Mouse (Mus musculus): Measurements from ENCODE around the gene Dok5. TPM values are rescaled to one million over a fixed set of nuclear protein-coding genes. Genes with fewer than 3 reads are reported as not detected.

Dok5 gene
- total and polyA plus RNA-seq, 2 experiments from 2014 or later: 29.7 to 38.0 TPM

DNA sequence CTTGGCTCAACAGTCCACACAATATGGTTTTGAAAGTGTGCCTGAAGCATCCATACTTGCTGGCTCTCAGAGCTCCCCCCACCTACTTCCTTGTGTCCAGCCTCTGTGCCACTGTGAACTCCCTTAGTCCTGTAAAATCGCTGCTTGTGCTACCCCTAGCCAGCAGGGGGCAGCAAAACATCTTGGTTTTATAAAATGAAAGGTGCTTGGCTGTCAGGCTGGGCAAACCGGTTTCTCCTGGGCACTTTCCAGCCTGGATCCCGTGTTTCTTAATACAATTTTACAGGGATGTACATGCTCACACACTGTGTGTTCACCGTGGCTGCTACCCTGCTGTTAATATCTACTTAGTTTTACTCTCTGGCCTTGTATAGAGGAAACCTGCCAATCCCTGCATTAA is 145.9 kb downstream of the Dok5 start:
- no peaks in the 10 kb centered on the region for H3K9me3 ChIP-seq (ENCODE audit: low read length)
- no peak overlapping the region for H3K27ac ChIP-seq
- peak; percentile 77 for ATAC-seq

DNA sequence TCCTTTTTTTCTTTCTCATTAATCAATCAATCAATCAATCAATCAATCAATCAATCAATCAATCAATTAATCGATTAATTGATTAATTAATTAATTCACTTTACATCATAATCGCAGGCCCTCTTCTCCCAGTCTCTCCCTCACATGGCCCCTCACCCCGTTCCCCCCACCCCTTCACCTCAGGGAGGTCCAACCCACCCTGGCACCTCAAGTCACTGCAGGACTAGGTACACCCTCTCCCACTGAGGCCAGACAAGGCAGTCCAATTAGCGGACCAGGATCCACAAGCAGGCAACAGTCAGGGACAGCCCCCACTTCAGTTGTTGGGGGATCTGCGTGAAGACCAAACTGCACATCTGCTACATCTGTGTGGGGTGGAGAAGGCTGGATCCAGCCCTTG is 146.3 kb downstream of the Dok5 start:
- Histone ChIP-seq H3K4me1 (ENCODE audit: insufficient read depth, low read length) (no peaks in the 10 kb centered on the region), H3K4me2 (ENCODE audit: low read depth, low read length) (no peak overlapping the region), H3K9me3 (ENCODE audit: low read length) (no peaks in the 10 kb centered on the region), H3K4me3 (ENCODE audit: low read length) (no peak overlapping the region), H3K9ac (replicated peaks; ENCODE audit: low read length) (no peak overlapping the region), H3K27ac (no peak overlapping the region), H3K36me3 (ENCODE audit: insufficient read depth, low read length) (no peaks in the 10 kb centered on the region), H3K27me3 (ENCODE audit: insufficient read depth, low read length) (0 out of 2 replicates have a peak, but pooled peaks cover 5% of the 10 kb centered on the region)
- 67% methylated on average over 5 of the region's 5 CpGs for WGBS
- no peak for DNase-seq (ENCODE audit: low spot score)
- no peak for TF ChIP-seq CTCF (IDR thresholded peaks at IDR 0.05; ENCODE audit: low read depth)
- ATAC-seq: 0 out of 2 replicates have a peak, but pooled peaks have one; percentile 30

More for the DNA sequence above, 145.9 kb downstream of the Dok5 start:
- 0 out of 2 replicates have a peak, but pooled peaks cover 5% of the 10 kb centered on the region for H3K27me3 ChIP-seq (ENCODE audit: insufficient read depth, low read length)
- no peak overlapping the region for H3K9ac ChIP-seq (replicated peaks; ENCODE audit: low read length)
- H3K4me1 ChIP-seq (ENCODE audit: insufficient read depth, low read length): no peaks in the 10 kb centered on the region
- H3K4me2 ChIP-seq (ENCODE audit: low read depth, low read length): no peak overlapping the region
- DNase-seq (ENCODE audit: low spot score): peak; percentile 96
- no peaks in the 10 kb centered on the region for H3K36me3 ChIP-seq (ENCODE audit: insufficient read depth, low read length)
- no peak overlapping the region for H3K4me3 ChIP-seq (ENCODE audit: low read length)
- under 1% methylated on average over 4 of the region's 4 CpGs for WGBS
- peak; percentile 92 for TF ChIP-seq CTCF (IDR thresholded peaks at IDR 0.05; ENCODE audit: low read depth)

DNA sequence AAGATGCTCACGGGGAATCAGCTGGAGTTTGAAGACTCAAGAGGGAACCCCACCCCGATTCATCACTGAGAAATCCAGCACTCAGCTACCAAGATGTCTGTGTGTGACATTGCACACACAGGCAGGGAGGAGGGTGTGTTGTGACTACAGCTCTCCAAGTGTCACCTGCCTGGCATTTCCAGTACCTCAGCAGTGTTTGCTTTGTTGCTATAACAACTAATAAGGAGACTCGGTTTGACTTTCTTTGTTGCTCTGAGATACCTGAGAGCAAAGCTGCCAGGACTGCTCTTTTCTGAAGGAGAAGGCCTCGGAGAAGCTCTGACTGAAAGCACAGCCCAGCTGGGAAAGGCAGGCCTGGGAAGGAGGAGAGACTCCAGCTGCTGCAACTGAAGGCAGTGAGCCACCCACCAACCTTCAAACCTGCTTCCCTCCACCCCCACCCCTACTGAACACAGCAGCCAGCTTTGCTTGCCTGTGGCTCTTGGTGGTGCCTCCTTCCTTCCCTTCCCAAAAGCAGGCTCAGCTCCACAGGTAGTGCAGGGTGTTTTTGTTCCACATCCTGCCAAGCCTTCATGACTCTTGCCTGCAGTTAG is 152.7 kb downstream of the Dok5 start:
- no peak for TF ChIP-seq CTCF (IDR thresholded peaks at IDR 0.05; ENCODE audit: low read depth)
- Histone ChIP-seq H3K4me1 (ENCODE audit: insufficient read depth, low read length) (no peaks in the 10 kb centered on the region), H3K4me2 (ENCODE audit: low read depth, low read length) (no peak overlapping the region), H3K9ac (replicated peaks; ENCODE audit: low read length) (no peak overlapping the region), H3K27ac (no peak overlapping the region), H3K36me3 (ENCODE audit: insufficient read depth, low read length) (no peaks in the 10 kb centered on the region), H3K4me3 (ENCODE audit: low read length) (no peak overlapping the region), H3K27me3 (ENCODE audit: insufficient read depth, low read length) (no peaks in the 10 kb centered on the region), H3K9me3 (ENCODE audit: low read length) (no peaks in the 10 kb centered on the region)
- DNase-seq (ENCODE audit: low spot score) (no peak), ATAC-seq (no peak)
- 65% methylated on average over 4 of the region's 4 CpGs for WGBS

DNA sequence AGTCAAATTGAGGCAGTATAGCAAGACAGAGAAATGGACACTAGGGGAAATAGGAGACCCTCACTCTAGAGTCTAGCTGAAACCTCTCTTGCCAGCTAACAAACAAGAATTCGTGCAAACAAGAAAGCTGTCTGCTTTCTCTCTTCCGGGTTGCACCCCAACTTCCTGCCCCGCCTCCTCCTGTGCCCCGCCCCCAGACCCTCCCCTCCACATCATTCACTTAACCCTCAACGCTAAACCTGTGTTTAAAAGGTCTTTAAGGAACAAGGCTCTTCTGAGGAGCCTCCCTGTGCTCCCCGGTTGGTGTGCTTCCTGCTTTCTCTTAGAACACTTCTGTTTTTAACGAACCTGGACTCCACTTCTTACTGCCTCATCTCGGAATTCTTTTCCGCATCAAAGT is 156.4 kb downstream of the Dok5 start:
- no peak overlapping the region for H3K4me3 ChIP-seq (ENCODE audit: low read length)
- WGBS: 69% methylated on average over 9 of the region's 9 CpGs
- no peaks in the 10 kb centered on the region for H3K9me3 ChIP-seq (ENCODE audit: low read length)
- TF ChIP-seq CTCF (IDR thresholded peaks at IDR 0.05; ENCODE audit: low read depth): no peak
- no peaks in the 10 kb centered on the region for H3K27me3 ChIP-seq (ENCODE audit: insufficient read depth, low read length)
- DNase-seq (ENCODE audit: low spot score): no peak
- no peak overlapping the region for H3K4me2 ChIP-seq (ENCODE audit: low read depth, low read length)
- no peaks in the 10 kb centered on the region for H3K36me3 ChIP-seq (ENCODE audit: insufficient read depth, low read length)
- H3K9ac ChIP-seq (replicated peaks; ENCODE audit: low read length): no peak overlapping the region
- H3K4me1 ChIP-seq (ENCODE audit: insufficient read depth, low read length): no peaks in the 10 kb centered on the region
- no peak overlapping the region for H3K27ac ChIP-seq
- ATAC-seq: no peak

DNA sequence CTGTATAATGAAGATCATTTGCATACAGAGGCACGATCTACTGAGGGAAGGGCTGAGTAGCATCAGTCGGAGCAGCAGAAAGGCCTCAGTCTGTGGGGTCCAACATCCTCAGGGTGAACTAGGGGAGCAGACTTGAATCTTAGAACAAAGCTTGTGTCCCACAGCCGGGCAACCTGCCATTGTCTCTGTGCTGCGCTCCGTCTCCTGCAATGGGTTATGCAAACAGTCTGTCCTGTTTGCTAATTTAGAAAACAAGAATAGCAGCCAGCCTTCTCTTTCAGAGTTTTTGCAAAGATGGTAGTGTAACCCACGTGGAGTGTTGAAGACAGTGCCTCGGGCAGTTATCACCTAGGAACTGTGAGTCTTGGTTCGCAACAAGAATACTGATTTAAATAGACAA is 163.5 kb downstream of the Dok5 start:
- no peak overlapping the region for H3K9ac ChIP-seq (replicated peaks; ENCODE audit: low read length)
- ATAC-seq (no peak), DNase-seq (ENCODE audit: low spot score) (no peak)
- no peak for TF ChIP-seq CTCF (IDR thresholded peaks at IDR 0.05; ENCODE audit: low read depth)
- no peaks in the 10 kb centered on the region for H3K36me3 ChIP-seq (ENCODE audit: insufficient read depth, low read length)
- H3K9me3 ChIP-seq (ENCODE audit: low read length): no peaks in the 10 kb centered on the region
- H3K4me3 ChIP-seq (ENCODE audit: low read length): no peak overlapping the region
- no peak overlapping the region for H3K4me2 ChIP-seq (ENCODE audit: low read depth, low read length)
- no peaks in the 10 kb centered on the region for H3K27me3 ChIP-seq (ENCODE audit: insufficient read depth, low read length)
- no peaks in the 10 kb centered on the region for H3K4me1 ChIP-seq (ENCODE audit: insufficient read depth, low read length)
- 47% methylated on average over 8 of the region's 8 CpGs for WGBS
- H3K27ac ChIP-seq: no peak overlapping the region

DNA sequence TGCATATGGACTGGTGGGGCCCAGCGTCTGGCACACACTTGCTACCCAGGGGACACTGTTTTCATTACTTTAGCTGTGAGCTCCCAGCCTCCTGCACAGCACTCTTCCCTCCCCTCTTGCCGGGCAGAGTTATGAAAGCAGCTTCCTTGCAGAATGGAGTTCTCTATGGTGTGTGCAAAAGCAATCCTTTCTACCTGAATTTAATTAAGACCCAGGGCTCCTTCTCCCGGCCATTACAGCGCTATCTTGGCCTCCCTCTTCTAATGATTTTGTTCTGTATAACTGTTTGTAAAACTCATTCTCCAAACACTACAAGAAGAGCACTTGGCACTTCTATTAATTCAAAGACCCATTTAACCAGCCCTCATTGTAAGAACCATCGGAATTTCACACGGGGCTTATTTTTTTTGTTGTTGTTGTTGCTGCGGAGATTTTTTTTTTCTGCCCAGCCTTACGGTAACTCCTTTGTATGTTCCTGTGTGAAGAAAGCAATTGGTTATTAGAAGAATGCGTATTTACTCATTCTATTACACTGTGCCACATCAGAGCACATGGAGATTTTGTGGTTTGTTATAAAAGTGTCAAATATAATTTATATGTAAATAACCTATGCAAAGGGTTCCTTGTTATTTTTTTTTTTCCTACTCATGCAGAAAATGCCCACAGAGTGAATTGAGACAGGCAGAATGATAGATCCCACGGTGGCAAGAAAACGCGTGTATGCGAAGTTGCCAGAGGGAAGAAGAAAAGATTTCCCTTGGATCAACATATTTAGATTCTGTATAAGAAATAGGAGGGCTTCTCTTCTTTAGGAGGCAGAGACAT is 170.8 kb downstream of the Dok5 start:
- Histone ChIP-seq H3K9ac (replicated peaks; ENCODE audit: low read length) (no peak overlapping the region), H3K27me3 (ENCODE audit: insufficient read depth, low read length) (no peaks in the 10 kb centered on the region), H3K4me2 (ENCODE audit: low read depth, low read length) (peak overlapping the region; percentile 2; the same call in 1 of the 2 replicates), H3K27ac (no peak overlapping the region), H3K36me3 (ENCODE audit: insufficient read depth, low read length) (no peaks in the 10 kb centered on the region), H3K9me3 (ENCODE audit: low read length) (0 out of 2 replicates have a peak, but pooled peaks cover 3% of the 10 kb centered on the region), H3K4me3 (ENCODE audit: low read length) (no peak overlapping the region), H3K4me1 (ENCODE audit: insufficient read depth, low read length) (no peaks in the 10 kb centered on the region)
- DNase-seq (ENCODE audit: low spot score): no peak
- WGBS: 16% methylated on average over 13 of the region's 13 CpGs
- ATAC-seq: no peak
- no peak for TF ChIP-seq CTCF (IDR thresholded peaks at IDR 0.05; ENCODE audit: low read depth)

DNA sequence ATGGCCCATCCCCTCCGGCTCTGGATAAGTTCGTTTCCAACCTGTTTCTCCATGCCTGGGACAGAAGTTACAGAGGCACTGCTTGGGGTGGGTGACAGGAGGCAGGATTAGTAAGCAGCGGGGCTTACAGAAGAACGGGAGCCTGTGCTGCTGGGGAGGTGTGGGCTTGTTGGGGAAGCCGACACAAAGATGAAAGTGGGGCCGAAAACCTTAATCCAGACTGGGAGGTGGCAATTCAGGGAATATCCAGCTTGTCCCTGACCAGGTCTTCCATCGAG is 171.4 kb downstream of the Dok5 start:
- H3K4me2 ChIP-seq (ENCODE audit: low read depth, low read length): no peak overlapping the region

More for the DNA sequence above, 171.4 kb downstream of the Dok5 start:
- no peak overlapping the region for H3K27ac ChIP-seq
- H3K36me3 ChIP-seq (ENCODE audit: insufficient read depth, low read length): no peaks in the 10 kb centered on the region
- no peaks in the 10 kb centered on the region for H3K4me1 ChIP-seq (ENCODE audit: insufficient read depth, low read length)
- no peaks in the 10 kb centered on the region for H3K27me3 ChIP-seq (ENCODE audit: insufficient read depth, low read length)
- H3K9ac ChIP-seq (replicated peaks; ENCODE audit: low read length): no peak overlapping the region
- DNase-seq (ENCODE audit: low spot score) (no peak), ATAC-seq (no peak)
- TF ChIP-seq CTCF (IDR thresholded peaks at IDR 0.05; ENCODE audit: low read depth): no peak
- H3K4me3 ChIP-seq (ENCODE audit: low read length): no peak overlapping the region
- 59% methylated on average over 7 of the region's 7 CpGs for WGBS
- H3K9me3 ChIP-seq (ENCODE audit: low read length): 0 out of 2 replicates have a peak, but pooled peaks cover 3% of the 10 kb centered on the region
